Mouse (Mus musculus): ENCODE data around the gene Pcmt1. TPM values are rescaled to one million over a fixed set of nuclear protein-coding genes. Genes with fewer than 3 reads are reported as not detected.

Gene Pcmt1
- polyA plus RNA-seq, 1 experiment from 2014 or later: 94.2 TPM

- H3K9ac ChIP-seq (ENCODE audit: low read depth, low read length): no peak overlapping the region
- H3K27me3 ChIP-seq (ENCODE audit: insufficient read depth, low read length): no peaks in the 10 kb centered on the region
- TF ChIP-seq CTCF (IDR thresholded peaks at IDR 0.05; ENCODE audit: low read depth): no peak
- DNase-seq (ENCODE audit: low spot score) (no peak), ATAC-seq (replicated peaks; ENCODE audit: low FRiP score, low read depth) (no peak)
- H3K4me2 ChIP-seq (ENCODE audit: low read length): no peak overlapping the region
- 85% methylated on average over 5 of the region's 5 CpGs for WGBS
- H3K27ac ChIP-seq: no peak overlapping the region
- H3K4me3 ChIP-seq (replicated peaks; ENCODE audit: low read depth, low read length): no peak overlapping the region
- no peaks in the 10 kb centered on the region for H3K9me3 ChIP-seq (replicated peaks; ENCODE audit: low read length)
- no peaks in the 10 kb centered on the region for H3K4me1 ChIP-seq (replicated peaks; ENCODE audit: insufficient read depth, low read length)
- peaks cover 43% of the 10 kb centered on the region for H3K36me3 ChIP-seq (ENCODE audit: insufficient read depth, low read length)
Measured at GRCm38 (mm10) chr10:7710121-7710520, 29.2 kb upstream of the Pcmt1 start.

- H3K9ac ChIP-seq (ENCODE audit: low read depth, low read length): no peak overlapping the region
- H3K9me3 ChIP-seq (replicated peaks; ENCODE audit: low read length): no peaks in the 10 kb centered on the region
- H3K4me1 ChIP-seq (replicated peaks; ENCODE audit: insufficient read depth, low read length): no peaks in the 10 kb centered on the region
- H3K27me3 ChIP-seq (ENCODE audit: insufficient read depth, low read length): no peaks in the 10 kb centered on the region
- peaks cover 61% of the 10 kb centered on the region for H3K36me3 ChIP-seq (ENCODE audit: insufficient read depth, low read length)
- 88% methylated on average over 6 of the region's 6 CpGs for WGBS
- DNase-seq (ENCODE audit: low spot score) (no peak), ATAC-seq (replicated peaks; ENCODE audit: low FRiP score, low read depth) (no peak)
- H3K4me2 ChIP-seq (ENCODE audit: low read length): no peak overlapping the region
- H3K27ac ChIP-seq: no peak overlapping the region
- no peak overlapping the region for H3K4me3 ChIP-seq (replicated peaks; ENCODE audit: low read depth, low read length)
- no peak for TF ChIP-seq CTCF (IDR thresholded peaks at IDR 0.05; ENCODE audit: low read depth)
Measured at GRCm38 (mm10) chr10:7702586-7702985, 21.6 kb upstream of the Pcmt1 start.

- Histone ChIP-seq H3K27me3 (ENCODE audit: insufficient read depth, low read length) (no peaks in the 10 kb centered on the region), H3K27ac (no peak overlapping the region), H3K36me3 (ENCODE audit: insufficient read depth, low read length) (peaks cover 62% of the 10 kb centered on the region), H3K4me3 (replicated peaks; ENCODE audit: low read depth, low read length) (no peak overlapping the region), H3K4me1 (replicated peaks; ENCODE audit: insufficient read depth, low read length) (no peaks in the 10 kb centered on the region), H3K9ac (ENCODE audit: low read depth, low read length) (no peak overlapping the region), H3K9me3 (replicated peaks; ENCODE audit: low read length) (no peaks in the 10 kb centered on the region), H3K4me2 (ENCODE audit: low read length) (no peak overlapping the region)
- DNase-seq (ENCODE audit: low spot score) (no peak), ATAC-seq (replicated peaks; ENCODE audit: low FRiP score, low read depth) (no peak)
- 77% methylated on average over 3 of the region's 3 CpGs for WGBS
- TF ChIP-seq CTCF (IDR thresholded peaks at IDR 0.05; ENCODE audit: low read depth): no peak
Measured at GRCm38 (mm10) chr10:7700120-7700519, 19.2 kb upstream of the Pcmt1 start.

GRCm38 (mm10) chr10:7695286-7695685, 14.3 kb upstream of the Pcmt1 start:
- H3K4me3 ChIP-seq (replicated peaks; ENCODE audit: low read depth, low read length): no peak overlapping the region
- no peak overlapping the region for H3K9ac ChIP-seq (ENCODE audit: low read depth, low read length)
- no peaks in the 10 kb centered on the region for H3K9me3 ChIP-seq (replicated peaks; ENCODE audit: low read length)
- no peak overlapping the region for H3K27ac ChIP-seq
- H3K36me3 ChIP-seq (ENCODE audit: insufficient read depth, low read length): peaks cover 49% of the 10 kb centered on the region
- no peaks in the 10 kb centered on the region for H3K27me3 ChIP-seq (ENCODE audit: insufficient read depth, low read length)
- ATAC-seq (replicated peaks; ENCODE audit: low FRiP score, low read depth): no peak
- H3K4me2 ChIP-seq (ENCODE audit: low read length): no peak overlapping the region
- TF ChIP-seq CTCF (IDR thresholded peaks at IDR 0.05; ENCODE audit: low read depth): peak; percentile 13; the same call in 1 of the 2 replicates
- H3K4me1 ChIP-seq (replicated peaks; ENCODE audit: insufficient read depth, low read length): no peaks in the 10 kb centered on the region
- DNase-seq (ENCODE audit: low spot score): no peak

- Histone ChIP-seq H3K9ac (ENCODE audit: low read depth, low read length) (no peak overlapping the region), H3K36me3 (ENCODE audit: insufficient read depth, low read length) (peaks cover 12% of the 10 kb centered on the region; the same call in 1 of the 2 replicates), H3K4me2 (ENCODE audit: low read length) (no peak overlapping the region), H3K27ac (no peak overlapping the region), H3K27me3 (ENCODE audit: insufficient read depth, low read length) (no peaks in the 10 kb centered on the region), H3K4me3 (replicated peaks; ENCODE audit: low read depth, low read length) (no peak overlapping the region), H3K4me1 (replicated peaks; ENCODE audit: insufficient read depth, low read length) (peaks cover 4% of the 10 kb centered on the region; the same call in 1 of the 2 replicates), H3K9me3 (replicated peaks; ENCODE audit: low read length) (no peaks in the 10 kb centered on the region)
- 93% methylated on average over 6 of the region's 6 CpGs for WGBS
- DNase-seq (ENCODE audit: low spot score) (no peak), ATAC-seq (replicated peaks; ENCODE audit: low FRiP score, low read depth) (no peak)
- TF ChIP-seq CTCF (IDR thresholded peaks at IDR 0.05; ENCODE audit: low read depth): no peak
Measured at GRCm38 (mm10) chr10:7686902-7687301, 6.0 kb upstream of the Pcmt1 start.

GRCm38 (mm10) chr10:7682249-7682648, 1.3 kb upstream of the Pcmt1 start:
- Histone ChIP-seq H3K4me1 (replicated peaks; ENCODE audit: insufficient read depth, low read length) (peaks cover 11% of the 10 kb centered on the region), H3K36me3 (ENCODE audit: insufficient read depth, low read length) (0 out of 2 replicates have a peak, but pooled peaks cover 11% of the 10 kb centered on the region), H3K4me3 (replicated peaks; ENCODE audit: low read depth, low read length) (peak overlapping the region; percentile 94), H3K27me3 (ENCODE audit: insufficient read depth, low read length) (no peaks in the 10 kb centered on the region), H3K4me2 (ENCODE audit: low read length) (peak overlapping the region; percentile 61), H3K27ac (0 out of 2 replicates have a peak overlapping the region, but pooled peaks have one; percentile 99), H3K9me3 (replicated peaks; ENCODE audit: low read length) (no peaks in the 10 kb centered on the region), H3K9ac (ENCODE audit: low read depth, low read length) (peak overlapping the region; percentile 99; the same call in 1 of the 2 replicates)
- no peak for TF ChIP-seq CTCF (IDR thresholded peaks at IDR 0.05; ENCODE audit: low read depth)
- WGBS: 37% methylated on average over 3 of the region's 3 CpGs
- DNase-seq (ENCODE audit: low spot score) (no peak), ATAC-seq (replicated peaks; ENCODE audit: low FRiP score, low read depth) (no peak)

Data from kidney, postnatal 0 days (tissue).